Mouse (Mus musculus) liver, adult 2 months (tissue): Measurements from ENCODE around the gene Sugp1.

ENCODE experiments used
- CTCF ChIP-seq: fragments of 200-500 bp; IDR thresholded peaks from 2 replicates; pipeline ENCODE4 v1.5.1; 2011; ENCODE audit warnings: low read depth, low read length, control low read depth
- POLR2A ChIP-seq: fragments of 200-500 bp; IDR thresholded peaks from 2 replicates; pipeline ENCODE4 v1.6.1; 2011; ENCODE audit warnings: low read length, control low read depth; ENCODE audit not compliant: insufficient read depth; ENCODE audit errors: extremely low read depth

DNA sequence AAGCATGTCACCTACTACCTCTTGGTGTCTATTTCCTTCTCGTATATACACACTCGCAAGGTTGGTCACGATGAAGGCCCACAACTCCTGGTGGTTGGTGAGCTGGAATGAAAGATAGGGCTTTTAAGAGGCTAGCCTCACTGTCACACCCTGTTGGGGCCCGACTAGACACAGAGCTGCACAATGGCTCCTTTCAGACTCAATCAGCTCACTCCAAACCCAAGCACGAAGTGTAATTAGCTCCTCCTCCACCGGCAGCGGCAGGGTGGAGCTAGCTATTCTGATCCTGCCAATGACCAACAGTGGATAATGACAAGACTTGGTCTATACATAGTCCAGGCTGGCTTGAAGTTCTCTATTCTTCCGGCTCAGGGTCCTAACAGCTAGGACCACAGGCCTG, 19.0 kb upstream of the Sugp1 start:
- TF ChIP-seq CTCF (no peak), POLR2A (no peak)
